Mouse (Mus musculus): ENCODE results near the gene Fbxo47.

GRCm38 (mm10) chr11:97818003-97818402 lies 66.0 kb downstream of the Fbxo47 start:
- TF ChIP-seq CTCF (IDR thresholded peaks at IDR 0.05; ENCODE audit: low read depth) (no peak), EP300 (optimal IDR thresholded peaks at IDR 0.05) (no peak)
